ENCODE assay signal across 1 mouse cellular context in the genomic region with DNA sequence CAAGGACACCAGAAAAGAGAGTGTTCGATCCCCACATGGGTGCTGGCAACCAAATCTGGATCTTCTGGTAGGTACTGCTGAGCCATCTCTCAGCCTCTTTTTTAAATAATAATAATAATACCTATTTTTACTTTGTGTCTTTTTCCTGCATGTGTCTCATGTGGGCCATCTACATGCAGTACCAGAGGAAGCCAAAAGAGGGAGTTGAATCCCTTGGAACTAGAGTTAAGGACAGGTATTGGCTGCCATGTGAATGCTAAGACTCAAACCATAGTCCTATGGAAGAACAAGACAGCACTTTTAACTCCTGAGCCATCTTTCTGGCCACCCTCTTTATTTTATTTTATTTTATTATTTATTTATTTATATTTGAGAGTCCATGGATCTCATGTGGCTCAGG.
TF ChIP-seq lines count a peak whose summit lies in the region.

No protein-coding gene starts in this region.

TF ChIP-seq in MEL, 35 proteins besides CTCF, POLR2A, EP300 and RAD21 (continued from another document):
- no peak for TF ChIP-seq E2F4 (IDR thresholded peaks at IDR 0.05; ENCODE audit: borderline replicate concordance, low read depth, low read length)
- TF ChIP-seq JUND (IDR thresholded peaks at IDR 0.05; ENCODE audit: low read depth, low read length): no peak
- no peak for TF ChIP-seq GATA1 (IDR thresholded peaks at IDR 0.05; ENCODE audit: low read depth, low read length)
- no peak for TF ChIP-seq CHD1 (IDR thresholded peaks at IDR 0.05; ENCODE audit: low read depth, low read length)
- TF ChIP-seq HCFC1 (IDR thresholded peaks at IDR 0.05; ENCODE audit: low read depth, low read length): no peak
- TF ChIP-seq POLR2AphosphoS2 (IDR thresholded peaks at IDR 0.05; ENCODE audit: low read length): no peak
- peak; percentile 66 for TF ChIP-seq SMC3 (IDR thresholded peaks at IDR 0.05; ENCODE audit: low read depth, low read length)
- no peak for TF ChIP-seq UBTF (IDR thresholded peaks at IDR 0.05; ENCODE audit: borderline replicate concordance, insufficient read depth, low read depth, low read length)
- TF ChIP-seq USF1 (IDR thresholded peaks at IDR 0.05; ENCODE audit: low read depth, low read length): no peak
- TF ChIP-seq RCOR1 (IDR thresholded peaks at IDR 0.05; ENCODE audit: low read depth, low read length): no peak
- 0 out of 2 replicates have a peak, but pooled peaks have one; percentile 33 for TF ChIP-seq SIN3A (IDR thresholded peaks at IDR 0.05; ENCODE audit: low read length)
- no peak for TF ChIP-seq TAL1 (IDR thresholded peaks at IDR 0.05; ENCODE audit: low read length)
